Mouse (Mus musculus) limb, embryonic 11.5 days (tissue): ENCODE data around the gene Alg12. TPM values are rescaled to one million over a fixed set of nuclear protein-coding genes. Genes with fewer than 3 reads are reported as not detected.
"Not testable (repeated sequence)": the region's sequence is repeated elsewhere in the genome, so short reads cannot be mapped to it uniquely, and the experiment has no call there.

Experiments used
- ATAC-seq: fragments of 200-750 bp; cut with Nextera tagmentation; 2 replicates; pipeline ENCODE4 v1.8.0; 2017; ENCODE audit warnings: low read depth; ENCODE audit not compliant: insufficient number of reproducible peaks, low FRiP score, low TSS enrichment
- DNase-seq: peaks from one replicate; pipeline ENCODE4 v3.0.0-alpha.2; 2015; ENCODE audit warnings: low spot score
- H3K27ac ChIP-seq: fragments of 300-500 bp; sonication (generic); replicated peaks from 2 replicates; pipeline ENCODE4 v1.5.1; 2014; ENCODE audit warnings: low read depth, mild to moderate bottlenecking, low read length
- H3K27me3 ChIP-seq: fragments of 300-500 bp; sonication (generic); 2 replicates; pipeline ENCODE4 v1.6.1; 2014; ENCODE audit warnings: mild to moderate bottlenecking, low read length, mixed read lengths; ENCODE audit not compliant: control insufficient read depth, insufficient read depth
- H3K36me3 ChIP-seq: fragments of 300-500 bp; sonication (generic); 2 replicates; pipeline ENCODE4 v1.6.1; 2014; ENCODE audit warnings: mild to moderate bottlenecking, low read length, moderate library complexity, mixed read lengths; ENCODE audit not compliant: control insufficient read depth, insufficient read depth
- H3K4me1 ChIP-seq: fragments of 300-500 bp; sonication (generic); 2 replicates; pipeline ENCODE4 v1.6.1; 2014; ENCODE audit warnings: low read length, mixed read lengths; ENCODE audit not compliant: control insufficient read depth, insufficient read depth
- H3K4me2 ChIP-seq: fragments of 300-500 bp; sonication (generic); 2 replicates; pipeline ENCODE4 v1.6.1; 2014; ENCODE audit warnings: low read depth, mild to moderate bottlenecking, moderate library complexity; ENCODE audit not compliant: severe bottlenecking
- H3K4me3 ChIP-seq: fragments of 300-500 bp; sonication (generic); 2 replicates; pipeline ENCODE4 v1.5.1; 2014; ENCODE audit warnings: low read depth, low read length
- H3K9ac ChIP-seq: fragments of 300-500 bp; sonication (generic); 2 replicates; pipeline ENCODE4 v1.6.1; 2014; ENCODE audit warnings: mild to moderate bottlenecking, low read length
- H3K9me3 ChIP-seq: fragments of 300-500 bp; sonication (generic); 2 replicates; pipeline ENCODE4 v1.6.1; 2016; ENCODE audit warnings: low read length; ENCODE audit not compliant: control insufficient read depth
- WGBS: fragments of 180-500 bp; shearing (Covaris S2); extraction: QIAGEN DNeasy Blood & Tissue Kit; methylation state at CpG from one replicate; pipeline ENCODE4 v1.1.7; 2014; 5-methylcytosine and 5-hydroxymethylcytosine counted together
- polyA plus RNA-seq: library from polyadenylated mRNA; unstranded; fragments of >200 nt; fragmentation: Nextera tagmentation; extraction: Ambion mirVana; gene quantifications from 2 replicates; pipeline ENCODE4 v1.2.1, GENCODE M21; 2014

Alg12 gene
- polyA plus RNA-seq, 1 experiment from 2014 or later = 11.5 TPM

GRCm38 (mm10) chr15:88819906-88820303 is 787 bp upstream of the Alg12 start:
- no peaks in the 10 kb centered on the region for H3K27me3 ChIP-seq
- DNase-seq (no peak), ATAC-seq (no peak)
- no peak overlapping the region for H3K27ac ChIP-seq
- under 1% methylated on average over 23 of the region's 23 CpGs for WGBS
- H3K4me1 ChIP-seq = peaks cover 4% of the 10 kb centered on the region; the same call in 1 of the 2 replicates
- H3K4me3 ChIP-seq = peak overlapping the region; percentile 84
- H3K36me3 ChIP-seq = peaks cover 15% of the 10 kb centered on the region
- H3K9me3 ChIP-seq = no peaks in the 10 kb centered on the region
- peak overlapping the region; percentile 83 for H3K4me2 ChIP-seq
- H3K9ac ChIP-seq = peak overlapping the region; percentile 74

GRCm38 (mm10) chr15:88815196-88815700 is 3.9 kb downstream of the Alg12 start:
- DNase-seq (no peak), ATAC-seq (no peak)
- H3K4me3 ChIP-seq = no peak overlapping the region
- no peak overlapping the region for H3K9ac ChIP-seq
- peaks cover 7% of the 10 kb centered on the region for H3K36me3 ChIP-seq
- H3K9me3 ChIP-seq = no peaks in the 10 kb centered on the region
- peaks cover 1% of the 10 kb centered on the region; the same call in 1 of the 2 replicates for H3K4me1 ChIP-seq
- 90% methylated on average over 6 of the region's 6 CpGs for WGBS
- no peak overlapping the region for H3K27ac ChIP-seq
- H3K4me2 ChIP-seq = no peak overlapping the region
- H3K27me3 ChIP-seq = no peaks in the 10 kb centered on the region

- no peak for DNase-seq
- H3K36me3 ChIP-seq = peaks cover 7% of the 10 kb centered on the region
- 96% methylated on average over 11 of the region's 11 CpGs for WGBS
Observed at GRCm38 (mm10) chr15:88814411-88815047, 4.6 kb downstream of the Alg12 start.

GRCm38 (mm10) chr15:88813873-88814272 is 5.2 kb downstream of the Alg12 start:
- H3K27me3 ChIP-seq, ATAC-seq, H3K4me3 ChIP-seq, H3K27ac ChIP-seq, H3K36me3 ChIP-seq, H3K9ac ChIP-seq, DNase-seq, H3K4me2 ChIP-seq, H3K4me1 ChIP-seq, H3K9me3 ChIP-seq: not testable (repeated sequence)
- WGBS = 98% methylated on average over 2 of the region's 2 CpGs

More at GRCm38 (mm10) chr15:88814411-88815047, 4.6 kb downstream of the Alg12 start:
- no peaks in the 10 kb centered on the region for H3K27me3 ChIP-seq
- no peak for ATAC-seq
- no peak overlapping the region for H3K9ac ChIP-seq
- H3K4me1 ChIP-seq = no peaks in the 10 kb centered on the region
- H3K4me2 ChIP-seq = no peak overlapping the region
- no peak overlapping the region for H3K4me3 ChIP-seq
- no peak overlapping the region for H3K27ac ChIP-seq
- H3K9me3 ChIP-seq = no peaks in the 10 kb centered on the region

GRCm38 (mm10) chr15:88813262-88813661 is 5.9 kb downstream of the Alg12 start:
- Histone ChIP-seq H3K27ac (no peak overlapping the region), H3K4me1 (no peaks in the 10 kb centered on the region), H3K9ac (no peak overlapping the region), H3K36me3 (peaks cover 7% of the 10 kb centered on the region), H3K4me2 (no peak overlapping the region), H3K9me3 (no peaks in the 10 kb centered on the region), H3K4me3 (no peak overlapping the region), H3K27me3 (no peaks in the 10 kb centered on the region)
- WGBS = 92% methylated on average over 3 of the region's 3 CpGs
- ATAC-seq (no peak), DNase-seq (no peak)

GRCm38 (mm10) chr15:88810369-88810768 is 8.7 kb downstream of the Alg12 start:
- 95% methylated on average over 2 of the region's 2 CpGs for WGBS
- ATAC-seq (no peak), DNase-seq (no peak)
- peaks cover 14% of the 10 kb centered on the region for H3K36me3 ChIP-seq
- H3K4me3 ChIP-seq = no peak overlapping the region
- no peak overlapping the region for H3K9ac ChIP-seq
- H3K27me3 ChIP-seq = no peaks in the 10 kb centered on the region
- H3K4me1 ChIP-seq = no peaks in the 10 kb centered on the region
- no peak overlapping the region for H3K27ac ChIP-seq
- H3K4me2 ChIP-seq = no peak overlapping the region
- no peaks in the 10 kb centered on the region for H3K9me3 ChIP-seq

- H3K27me3 ChIP-seq = no peaks in the 10 kb centered on the region
- H3K4me1 ChIP-seq = no peaks in the 10 kb centered on the region
- H3K9ac ChIP-seq = no peak overlapping the region
- DNase-seq (no peak), ATAC-seq (no peak)
- H3K4me3 ChIP-seq = no peak overlapping the region
- WGBS = 89% methylated on average over 8 of the region's 8 CpGs
- H3K36me3 ChIP-seq = peaks cover 10% of the 10 kb centered on the region
- no peak overlapping the region for H3K4me2 ChIP-seq
- H3K27ac ChIP-seq = no peak overlapping the region
- H3K9me3 ChIP-seq = no peaks in the 10 kb centered on the region
Observed at GRCm38 (mm10) chr15:88808121-88808520, 11.0 kb downstream of the Alg12 start.

GRCm38 (mm10) chr15:88802348-88802747 is 16.8 kb downstream of the Alg12 start:
- no peak overlapping the region for H3K9ac ChIP-seq
- no peak for DNase-seq
- no peaks in the 10 kb centered on the region for H3K27me3 ChIP-seq
- H3K4me2 ChIP-seq = no peak overlapping the region
- no peak overlapping the region for H3K27ac ChIP-seq
- WGBS = 89% methylated on average over 6 of the region's 6 CpGs
- no peaks in the 10 kb centered on the region for H3K4me1 ChIP-seq
- no peaks in the 10 kb centered on the region for H3K9me3 ChIP-seq
- peaks cover 10% of the 10 kb centered on the region for H3K36me3 ChIP-seq
- H3K4me3 ChIP-seq = no peak overlapping the region
- ATAC-seq = no peak

GRCm38 (mm10) chr15:88801903-88802302 is 17.2 kb downstream of the Alg12 start:
- Histone ChIP-seq H3K27ac (no peak overlapping the region), H3K9ac (no peak overlapping the region), H3K4me2 (no peak overlapping the region), H3K36me3 (peaks cover 10% of the 10 kb centered on the region), H3K4me3 (no peak overlapping the region), H3K9me3 (no peaks in the 10 kb centered on the region), H3K27me3 (no peaks in the 10 kb centered on the region), H3K4me1 (no peaks in the 10 kb centered on the region)
- ATAC-seq = no peak
- no peak for DNase-seq
- WGBS = 97% methylated on average over 3 of the region's 3 CpGs
